Mouse (Mus musculus) CH12.LX (cell line): ENCODE data around the gene Tbc1d16. TPM values are rescaled to one million over a fixed set of nuclear protein-coding genes. Genes with fewer than 3 reads are reported as not detected.

Experiments used
- DNase-seq: peaks from one replicate; pipeline ENCODE4 v3.0.0-alpha.2; 2013; ENCODE audit errors: extremely low read depth
- H3K27ac ChIP-seq: 2 replicates; pipeline ENCODE4 v1.5.1; 2012; ENCODE audit warnings: low read depth, mild to moderate bottlenecking, control low read depth, moderate library complexity; ENCODE audit not compliant: insufficient read depth
- H3K27me3 ChIP-seq: replicated peaks from 2 replicates; pipeline ENCODE3; 2012; ENCODE audit warnings: inconsistent platforms
- H3K36me3 ChIP-seq, 2 experiments: replicated peaks in 1 of 2; 2 replicates each; pipeline versions ENCODE3 to v1.6.1; 2012; ENCODE audit warnings: inconsistent platforms in 1 of 2, low read length in 1 of 2, mild to moderate bottlenecking in 1 of 2, mixed read lengths in 1 of 2, moderate library complexity in 1 of 2; ENCODE audit not compliant: control insufficient read depth in 1 of 2, insufficient read depth in 1 of 2
- H3K4me1 ChIP-seq, 2 experiments: 2 replicates each; pipeline ENCODE4 v1.6.1; 2012; ENCODE audit warnings: inconsistent platforms in 1 of 2, moderate library complexity in 1 of 2; ENCODE audit not compliant: insufficient read depth in 2 of 2, control insufficient read depth in 1 of 2
- H3K4me2 ChIP-seq: 2 replicates; pipeline ENCODE4 v1.6.1; 2012; ENCODE audit warnings: low read depth, mild to moderate bottlenecking, control low read depth; ENCODE audit not compliant: poor library complexity, insufficient read depth, severe bottlenecking
- H3K4me3 ChIP-seq, 3 experiments: fragments of 150-350 bp in 1 of 3; sonication (generic) in 1 of 3; replicated peaks in 1 of 3; 2 replicates each; pipeline versions ENCODE3 to v1.5.1; 2011 to 2012; ENCODE audit warnings: low read depth in 2 of 3, low read length in 2 of 3, mild to moderate bottlenecking in 2 of 3, moderate library complexity in 2 of 3, control low read depth in 1 of 3, improper control_type of control experiment in 1 of 3, inconsistent platforms in 1 of 3, mixed read lengths in 1 of 3; ENCODE audit not compliant: poor library complexity in 1 of 3
- H3K79me2 ChIP-seq: replicated peaks from 2 replicates; pipeline ENCODE4 v1.6.1; 2012; ENCODE audit warnings: mild to moderate bottlenecking, moderate library complexity; ENCODE audit not compliant: control insufficient read depth, poor library complexity, insufficient read depth, severe bottlenecking; ENCODE audit errors: extremely low read depth
- H3K9ac ChIP-seq: 2 replicates; pipeline ENCODE4 v1.6.1; 2012; ENCODE audit warnings: low read depth, mild to moderate bottlenecking, control low read depth, moderate library complexity; ENCODE audit not compliant: insufficient read depth
- H3K9me3 ChIP-seq: replicated peaks from 2 replicates; pipeline ENCODE3; 2012; ENCODE audit warnings: low read length, inconsistent platforms, mixed read lengths
- BHLHE40 ChIP-seq: IDR thresholded peaks from 2 replicates; pipeline ENCODE4 v1.6.1; 2011; ENCODE audit warnings: mild to moderate bottlenecking, low read depth, low read length, improper control_type of control experiment
- CHD1 ChIP-seq: IDR thresholded peaks from 2 replicates; pipeline ENCODE4 v1.6.1; 2012; ENCODE audit warnings: low read depth, low read length, improper control_type of control experiment, inconsistent platforms
- CHD2 ChIP-seq: IDR thresholded peaks from 2 replicates; pipeline ENCODE4 v1.6.1; 2011; ENCODE audit warnings: low read length, improper control_type of control experiment
- CTCF ChIP-seq, 2 experiments: IDR thresholded peaks in 1 of 2; conservative IDR thresholded peaks in 1 of 2; 2 replicates each; pipeline ENCODE4 v1.5.1; 2011 to 2012; ENCODE audit warnings: low read depth in 2 of 2, low read length in 2 of 2, improper control_type of control experiment in 1 of 2, inconsistent platforms in 1 of 2, mild to moderate bottlenecking in 1 of 2, moderate library complexity in 1 of 2
- E2F4 ChIP-seq: IDR thresholded peaks from 2 replicates; pipeline ENCODE4 v1.6.1; 2011; ENCODE audit warnings: low read depth, low read length, improper control_type of control experiment; ENCODE audit not compliant: insufficient replicate concordance
- ELF1 ChIP-seq: IDR thresholded peaks from 2 replicates; pipeline ENCODE4 v1.6.1; 2014; ENCODE audit warnings: low read depth, mild to moderate bottlenecking, inconsistent platforms, low read length, improper control_type of control experiment
- EP300 ChIP-seq: IDR thresholded peaks from 2 replicates; pipeline ENCODE4 v1.6.1; 2011; ENCODE audit warnings: low read length, improper control_type of control experiment
- ETS1 ChIP-seq: conservative IDR thresholded peaks from 2 replicates; pipeline ENCODE4 v1.6.1; 2012; ENCODE audit warnings: low read depth, mild to moderate bottlenecking, inconsistent platforms, low read length, improper control_type of control experiment, moderate library complexity
- GABPA ChIP-seq: IDR thresholded peaks from 2 replicates; pipeline ENCODE4 v1.6.1; 2012; ENCODE audit warnings: low read depth, low read length, improper control_type of control experiment, inconsistent platforms; ENCODE audit not compliant: insufficient replicate concordance
- HCFC1 ChIP-seq: IDR thresholded peaks from 2 replicates; pipeline ENCODE4 v1.6.1; 2012; ENCODE audit warnings: low read depth, mild to moderate bottlenecking, inconsistent platforms, low read length, improper control_type of control experiment
- IRF4 ChIP-seq: IDR thresholded peaks from 2 replicates; pipeline ENCODE4 v1.6.1; 2014; ENCODE audit warnings: low read depth, mild to moderate bottlenecking, inconsistent platforms, low read length, improper control_type of control experiment
- JUN ChIP-seq: IDR thresholded peaks from 2 replicates; pipeline ENCODE4 v1.6.1; 2011; ENCODE audit warnings: low read depth, mild to moderate bottlenecking, low read length, improper control_type of control experiment, moderate library complexity; ENCODE audit not compliant: insufficient read depth
- JUND ChIP-seq: conservative IDR thresholded peaks from 2 replicates; pipeline ENCODE4 v1.6.1; 2011; ENCODE audit warnings: low read depth, low read length, improper control_type of control experiment
- KAT2A ChIP-seq: IDR thresholded peaks from 2 replicates; pipeline ENCODE4 v1.6.1; 2012; ENCODE audit warnings: low read length, improper control_type of control experiment, inconsistent platforms; ENCODE audit not compliant: insufficient replicate concordance
- MAFK ChIP-seq: IDR thresholded peaks from 2 replicates; pipeline ENCODE4 v1.6.1; 2011; ENCODE audit warnings: low read length, improper control_type of control experiment; ENCODE audit not compliant: insufficient replicate concordance
- MAX ChIP-seq: IDR thresholded peaks from 2 replicates; pipeline ENCODE4 v1.6.1; 2011; ENCODE audit warnings: low read length, improper control_type of control experiment
- MAZ ChIP-seq: IDR thresholded peaks from 2 replicates; pipeline ENCODE4 v1.6.1; 2012; ENCODE audit warnings: low read depth, mild to moderate bottlenecking, inconsistent platforms, low read length, improper control_type of control experiment, moderate library complexity
- MEF2A ChIP-seq: IDR thresholded peaks from 2 replicates; pipeline ENCODE4 v1.6.1; 2014; ENCODE audit warnings: low read depth, mild to moderate bottlenecking, inconsistent platforms, low read length, improper control_type of control experiment, borderline replicate concordance
- MXI1 ChIP-seq: IDR thresholded peaks from 2 replicates; pipeline ENCODE4 v1.6.1; 2011; ENCODE audit warnings: mild to moderate bottlenecking, low read depth, low read length, improper control_type of control experiment
- MYC ChIP-seq: IDR thresholded peaks from 2 replicates; pipeline ENCODE4 v1.6.1; 2011; ENCODE audit warnings: low read depth, mild to moderate bottlenecking, improper control_type of control experiment, low read length
- NELFE ChIP-seq: IDR thresholded peaks from 2 replicates; pipeline ENCODE4 v1.6.1; 2011; ENCODE audit warnings: low read depth, low read length, improper control_type of control experiment
- NRF1 ChIP-seq: IDR thresholded peaks from 2 replicates; pipeline ENCODE4 v1.6.1; 2014; ENCODE audit warnings: low read depth, mild to moderate bottlenecking, inconsistent platforms, low read length, improper control_type of control experiment, moderate library complexity
- PAX5 ChIP-seq: IDR thresholded peaks from 2 replicates; pipeline ENCODE4 v1.6.1; 2012; ENCODE audit warnings: low read length, inconsistent platforms, mixed read lengths
- POLR2A ChIP-seq: IDR thresholded peaks from 2 replicates; pipeline ENCODE4 v1.6.1; 2011; ENCODE audit warnings: low read depth, mild to moderate bottlenecking, improper control_type of control experiment, low read length
- POLR2AphosphoS2 ChIP-seq: IDR thresholded peaks from 2 replicates; pipeline ENCODE4 v1.6.1; 2011; ENCODE audit warnings: low read depth, low read length, improper control_type of control experiment
- RAD21 ChIP-seq: IDR thresholded peaks from 2 replicates; pipeline ENCODE4 v1.6.1; 2011; ENCODE audit warnings: low read depth, mild to moderate bottlenecking, low read length, improper control_type of control experiment, moderate library complexity
- RCOR1 ChIP-seq: conservative IDR thresholded peaks from 2 replicates; pipeline ENCODE4 v1.6.1; 2012; ENCODE audit warnings: low read depth, mild to moderate bottlenecking, inconsistent platforms, low read length, improper control_type of control experiment
- SIN3A ChIP-seq: IDR thresholded peaks from 2 replicates; pipeline ENCODE4 v1.6.1; 2012; ENCODE audit warnings: low read length, improper control_type of control experiment, inconsistent platforms
- SMC3 ChIP-seq: IDR thresholded peaks from 2 replicates; pipeline ENCODE4 v1.6.1; 2011; ENCODE audit warnings: low read depth, low read length, improper control_type of control experiment
- TBP ChIP-seq: conservative IDR thresholded peaks from 2 replicates; pipeline ENCODE4 v1.6.1; 2011; ENCODE audit warnings: low read depth, low read length, improper control_type of control experiment
- TCF12 ChIP-seq: IDR thresholded peaks from 2 replicates; pipeline ENCODE4 v1.6.1; 2014; ENCODE audit warnings: low read depth, mild to moderate bottlenecking, inconsistent platforms, low read length, improper control_type of control experiment
- UBTF ChIP-seq: IDR thresholded peaks from 2 replicates; pipeline ENCODE4 v1.6.1; 2012; ENCODE audit warnings: low read depth, mild to moderate bottlenecking, inconsistent platforms, low read length, improper control_type of control experiment, moderate library complexity
- USF1 ChIP-seq: IDR thresholded peaks from 2 replicates; pipeline ENCODE4 v1.6.1; 2014; ENCODE audit warnings: low read depth, mild to moderate bottlenecking, inconsistent platforms, low read length, improper control_type of control experiment
- USF2 ChIP-seq: conservative IDR thresholded peaks from 2 replicates; pipeline ENCODE4 v1.6.1; 2011; ENCODE audit warnings: low read depth, low read length, improper control_type of control experiment
- ZC3H11A ChIP-seq: IDR thresholded peaks from 2 replicates; pipeline ENCODE4 v1.6.1; 2012; ENCODE audit warnings: low read depth, mild to moderate bottlenecking, inconsistent platforms, low read length, improper control_type of control experiment
- ZKSCAN1 ChIP-seq: IDR thresholded peaks from 2 replicates; pipeline ENCODE4 v1.6.1; 2012; ENCODE audit warnings: low read depth, inconsistent platforms, low read length, improper control_type of control experiment, borderline replicate concordance
- ZMIZ1 ChIP-seq: IDR thresholded peaks from 2 replicates; pipeline ENCODE4 v1.6.1; 2012; ENCODE audit warnings: low read depth, mild to moderate bottlenecking, inconsistent platforms, low read length, improper control_type of control experiment
- ZNF384 ChIP-seq: IDR thresholded peaks from 2 replicates; pipeline ENCODE4 v1.6.1; 2012; ENCODE audit warnings: low read depth, low read length, improper control_type of control experiment, inconsistent platforms
- dilution Hi-C: fragments of 300-500 bp; cut with MboI; formaldehyde crosslinking; loops from 2 replicates; pipeline ENCODE4 v1.14.3; 2020; ENCODE audit warnings: low sequenced_read_pairs; ENCODE audit not compliant: extremely low pct_unique_long_range_greater_than_20kb, extremely low pct_ligation_motif_present
- in situ Hi-C: fragments of 300-500 bp; cut with MboI; formaldehyde crosslinking; loops from 3 replicates; pipeline ENCODE4 v1.14.3; 2019; ENCODE audit warnings: low sequenced_read_pairs, low pct_ligation_motif_present, low pct_unique_long_range_greater_than_20kb, mixed read lengths
- polyA plus RNA-seq: library from polyadenylated mRNA; unstranded; fragments of >175 nt; gene quantifications from 2 replicates; pipeline ENCODE4 v1.2.1, GENCODE M21; 2012; ENCODE audit warnings: low read depth; ENCODE audit not compliant: insufficient read length
- total RNA-seq, 2 experiments: library from RNA; depleted of rRNA; stranded (reverse); fragments of 300-350 nt in 1 of 2; fragments of >200 nt in 1 of 2; gene quantifications; 2 replicates each; pipeline ENCODE4 v1.2.3; 2012 to 2014

Tbc1d16 gene
- total and polyA plus RNA-seq, 3 experiments, result 0.79 to 15.9 (median 2.7) TPM

DNA sequence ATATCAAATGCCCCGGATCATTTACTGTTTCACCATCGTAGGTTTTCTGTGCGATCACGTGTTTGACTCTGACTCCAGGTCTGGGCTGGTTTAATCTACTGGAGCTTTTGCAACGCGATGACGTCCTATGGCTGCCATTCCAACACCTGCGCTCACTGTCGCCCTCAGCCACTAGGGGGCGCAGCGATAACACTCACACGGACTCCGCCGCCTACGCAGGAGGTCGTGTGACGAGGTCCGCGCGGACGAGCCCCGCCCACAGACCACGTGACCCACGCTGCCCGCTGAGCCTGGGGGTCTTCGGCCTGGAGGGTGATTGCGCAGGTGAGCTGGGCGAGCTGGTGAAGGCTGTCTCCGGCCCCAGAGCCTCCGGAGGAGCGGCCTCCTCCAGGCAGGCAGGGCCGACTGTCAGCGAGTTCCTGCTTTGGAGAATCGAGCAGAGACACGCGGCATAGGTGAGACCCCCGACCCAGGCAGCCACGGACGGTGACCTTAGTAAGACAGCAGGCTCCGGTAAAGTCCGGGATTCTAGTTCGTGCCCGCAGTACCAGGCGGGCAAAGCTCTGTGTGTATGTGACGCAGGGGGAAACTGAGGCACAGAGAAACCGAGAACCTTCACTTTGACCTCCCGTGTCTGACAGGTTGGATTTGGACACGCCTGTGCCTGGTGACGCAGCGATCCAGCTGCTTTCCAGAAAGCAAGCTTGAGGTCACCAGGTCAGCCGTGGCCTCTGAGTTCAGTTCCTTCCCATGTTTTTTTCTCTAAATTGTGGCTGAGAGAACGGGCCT, 39.7 kb upstream of the Tbc1d16 start, which contains the start of gene Gaa:
Gene Gaa, plus strand, starts transcription at position 120 of the 789 bp plus-strand sequence.
- H3K27ac ChIP-seq, result peak within 1 kb of the TSS; percentile 6; the same call in 1 of the 2 replicates
- in situ Hi-C loops, result no loop called here
- peak within 1 kb of the TSS; percentile 67 to 96 (median 81) for H3K4me3 ChIP-seq

DNA sequence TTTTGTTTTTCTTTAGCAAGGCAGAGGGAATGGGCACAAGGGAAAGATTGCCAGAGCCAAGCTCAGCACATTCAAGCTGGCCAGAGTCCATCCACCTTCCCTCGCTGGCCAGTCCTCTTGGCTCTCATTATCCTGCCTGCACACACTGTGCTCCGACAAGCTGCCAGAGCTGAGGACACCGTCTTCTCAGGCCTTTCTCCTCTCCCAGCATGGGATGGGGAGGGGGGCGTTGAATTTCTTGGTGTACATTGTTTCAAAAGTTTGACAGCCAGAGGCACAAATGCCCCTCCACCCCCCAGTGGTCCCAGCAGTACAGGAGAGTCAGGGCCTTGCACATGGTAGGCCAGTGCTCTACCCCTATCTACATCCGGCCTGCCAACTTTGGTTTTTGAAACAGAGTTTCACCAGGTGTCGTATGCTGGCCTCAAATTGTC, 39.0 kb upstream of the Tbc1d16 start:
- H3K4me3 ChIP-seq, result peak overlapping the region in 1 of 3 experiments; percentile 67
- no peak overlapping the region for H3K27ac ChIP-seq

More for the DNA sequence above, 39.7 kb upstream of the Tbc1d16 start, which contains the start of gene Gaa:
- Histone ChIP-seq H3K27me3 (peaks cover 27% of the 10 kb centered on the region), H3K9me3 (peaks cover 2% of the 10 kb centered on the region), H3K79me2 (peaks cover 4% of the 10 kb centered on the region; the same call in 1 of the 2 replicates), H3K9ac (peak within 1 kb of the TSS; percentile 82), H3K4me2 (peak within 1 kb of the TSS; percentile 76), H3K36me3 (peaks cover 24 to 35% of the 10 kb centered on the region in 2 experiments), H3K4me1 (peaks cover 13 to 32% of the 10 kb centered on the region in 2 experiments)
- TF ChIP-seq NELFE (peak; percentile 49; the same call in 1 of the 2 replicates), RCOR1 (no peak; the same call in 1 of the 2 replicates), MYC (peak; percentile 79; the same call in 1 of the 2 replicates), E2F4 (no peak), ZC3H11A (no peak), RAD21 (peak; percentile 53), TBP (no peak; the same call in 1 of the 2 replicates), MAFK (no peak), GABPA (no peak), CTCF (conservative IDR thresholded peaks at IDR 0.05 in 1 of 2, IDR thresholded peaks at IDR 0.05 in 1 of 2; ENCODE audit: low read depth in 2 of 2, low read length in 2 of 2) (peak; percentile 90 to 98), TCF12 (peak; percentile 86), PAX5 (no peak), KAT2A (no peak), ETS1 (peak; percentile 43; the same call in 1 of the 2 replicates), POLR2A (peak; percentile 54; the same call in 1 of the 2 replicates), EP300 (no peak), HCFC1 (peak; percentile 65), CHD2 (no peak), USF1 (peak; percentile 97), MXI1 (peak; percentile 94), USF2 (peak; percentile 95), JUND (no peak), MAZ (no peak; the same call in 1 of the 2 replicates), SIN3A (peak; percentile 74), ELF1 (no peak), NRF1 (peak; percentile 68), JUN (no peak), IRF4 (peak; percentile 55; the same call in 1 of the 2 replicates), ZNF384 (no peak), POLR2AphosphoS2 (no peak), ZMIZ1 (no peak; the same call in 1 of the 2 replicates), MEF2A (peak; percentile 68; the same call in 1 of the 2 replicates), MAX (peak; percentile 98), UBTF (no peak), CHD1 (no peak), ZKSCAN1 (no peak), BHLHE40 (peak; percentile 94), SMC3 (peak; percentile 52)
- peak; percentile 99 for DNase-seq
- dilution Hi-C loops, result no loop called here

More for the DNA sequence above, 39.0 kb upstream of the Tbc1d16 start:
- Histone ChIP-seq H3K27me3 (peaks cover 32% of the 10 kb centered on the region), H3K4me2 (peak overlapping the region; percentile 51), H3K9ac (0 out of 2 replicates have a peak overlapping the region, but pooled peaks have one; percentile 13), H3K36me3 (peaks cover 20 to 31% of the 10 kb centered on the region in 2 experiments), H3K79me2 (peaks cover 4% of the 10 kb centered on the region; the same call in 1 of the 2 replicates), H3K4me1 (peaks cover 13 to 32% of the 10 kb centered on the region in 2 experiments), H3K9me3 (peaks cover 2% of the 10 kb centered on the region)
- no peak for DNase-seq
- dilution Hi-C loops, result no loop called here
- TF ChIP-seq MEF2A (no peak), HCFC1 (no peak), ETS1 (no peak), POLR2AphosphoS2 (no peak)
- TF ChIP-seq, all 38 proteins: peak for 0
- in situ Hi-C loops, result no loop called here
